ENCODE assay signal across 19 mouse cellular contexts in genomic region chr11:83294133-83294532, GRCm38 (mm10). TPM values are rescaled to one million over a fixed set of nuclear protein-coding genes. Genes with fewer than 3 reads are reported as not detected.
A peak's percentile ranks its signal among the peaks of the same experiment; 100 is the strongest.
DNase-seq lines count a peak whose midpoint lies in the region; ATAC-seq and TF ChIP-seq lines count a peak whose summit lies in the region.
"Had no signal": no experiment of that assay in that cellular context is flagged by ENCODE, and none has a peak within 500 bp of the region (broad histone marks: within the 10 kb centered on the region; RNA-seq: fewer than 3 reads in every experiment).

No protein-coding gene starts in this region.

- no peak for DNase-seq in heart, adult 11 months
- no peak for DNase-seq in limb, embryonic 10.5 days (ENCODE audit: low spot score)
- DNase-seq in embryonic facial prominence, embryonic 10.5 days (ENCODE audit: low spot score): no peak
- DNase-seq in liver, embryonic 14.5 days (ENCODE audit: low read depth in 3 of 3, low spot score in 3 of 3): no peak
- DNase-seq in cerebellum, adult 18-20 months: no peak
- DNase-seq: adrenal gland, postnatal 14 days; cerebellum, postnatal 36 days; gastrocnemius, postnatal 10 days; heart, adult 18-20 months; thymus, postnatal 25 days had no signal

- no peak for ATAC-seq in heart, embryonic 13.5 days (ENCODE audit: extremely low read depth, insufficient number of reproducible peaks, low FRiP score, low TSS enrichment)
- no peak for ATAC-seq in limb, embryonic 13.5 days (ENCODE audit: low FRiP score, low read depth)
- ATAC-seq in liver, embryonic 14.5 days (ENCODE audit: insufficient read depth): no peak
- ATAC-seq: intestine, embryonic 16.5 days; midbrain, embryonic 13.5 days; Patski had no signal

- 88% methylated on average over 2 of the region's 2 CpGs for WGBS in heart, embryonic 13.5 days
- 98% methylated on average over 2 of the region's 2 CpGs for WGBS in limb, embryonic 13.5 days
- 92% methylated on average over 2 of the region's 2 CpGs for WGBS in limb, embryonic 10.5 days
- WGBS in embryonic facial prominence, embryonic 10.5 days: 87% methylated on average over 2 of the region's 2 CpGs
- WGBS in liver, embryonic 14.5 days (ENCODE audit: insufficient replicate concordance): 91% methylated on average over 2 of the region's 2 CpGs

- peaks cover 40% of the 10 kb centered on the region for H3K4me1 ChIP-seq in heart, embryonic 13.5 days
- H3K4me1 ChIP-seq in limb, embryonic 13.5 days: peaks cover 39% of the 10 kb centered on the region
- peaks cover 40% of the 10 kb centered on the region for H3K4me1 ChIP-seq in limb, embryonic 10.5 days
- H3K4me1 ChIP-seq in embryonic facial prominence, embryonic 10.5 days: peaks cover 44% of the 10 kb centered on the region
- H3K4me1 ChIP-seq in liver, embryonic 14.5 days (replicated peaks; ENCODE audit: control insufficient read depth in 2 of 2, insufficient read depth in 2 of 2, low read length in 1 of 2): peaks cover 20 to 35% of the 10 kb centered on the region in 2 experiments

- TF ChIP-seq CTCF in liver, embryonic 14.5 days (IDR thresholded peaks at IDR 0.05; ENCODE audit: low read depth): no peak

- H3K4me3 ChIP-seq in heart, embryonic 13.5 days: no peak overlapping the region
- H3K4me3 ChIP-seq in limb, embryonic 13.5 days: no peak overlapping the region
- H3K4me3 ChIP-seq in limb, embryonic 10.5 days: no peak overlapping the region
- H3K4me3 ChIP-seq in embryonic facial prominence, embryonic 10.5 days: peak overlapping the region; percentile 77; the same call in 1 of the 2 replicates
- H3K4me3 ChIP-seq in liver, embryonic 14.5 days (ENCODE audit: insufficient read depth in 1 of 2, low read depth in 2 of 2, low read length in 2 of 2): peak overlapping the region in 1 of 2 experiments; percentile 94; a peak in 1 of 4 replicates
- H3K4me3 ChIP-seq: midbrain, embryonic 13.5 days; myocyte had no signal

- TF ChIP-seq EP300 in liver, embryonic 14.5 days (IDR thresholded peaks at IDR 0.05; ENCODE audit: low read depth): no peak

- peaks cover 33% of the 10 kb centered on the region for H3K36me3 ChIP-seq in heart, embryonic 13.5 days
- H3K36me3 ChIP-seq in limb, embryonic 13.5 days: peaks cover 27% of the 10 kb centered on the region
- peaks cover 41% of the 10 kb centered on the region for H3K36me3 ChIP-seq in limb, embryonic 10.5 days
- peaks cover 36% of the 10 kb centered on the region for H3K36me3 ChIP-seq in embryonic facial prominence, embryonic 10.5 days (replicated peaks)
- peaks cover 36% of the 10 kb centered on the region for H3K36me3 ChIP-seq in liver, embryonic 14.5 days (replicated peaks; ENCODE audit: control insufficient read depth, insufficient read depth, low read depth)

- H3K9me3 ChIP-seq in heart, embryonic 13.5 days: no peaks in the 10 kb centered on the region
- no peaks in the 10 kb centered on the region for H3K9me3 ChIP-seq in limb, embryonic 13.5 days
- H3K9me3 ChIP-seq in limb, embryonic 10.5 days (replicated peaks): no peaks in the 10 kb centered on the region
- H3K9me3 ChIP-seq in embryonic facial prominence, embryonic 10.5 days: no peaks in the 10 kb centered on the region
- no peaks in the 10 kb centered on the region for H3K9me3 ChIP-seq in liver, embryonic 14.5 days (ENCODE audit: control insufficient read depth, low read length)
- H3K9me3 ChIP-seq: limb, embryonic 12.5 days; midbrain, embryonic 13.5 days had no signal

- H3K27me3 ChIP-seq in heart, embryonic 13.5 days (replicated peaks): no peaks in the 10 kb centered on the region
- H3K27me3 ChIP-seq in limb, embryonic 13.5 days: no peaks in the 10 kb centered on the region
- no peaks in the 10 kb centered on the region for H3K27me3 ChIP-seq in limb, embryonic 10.5 days (ENCODE audit: low read depth, poor library complexity, severe bottlenecking)
- H3K27me3 ChIP-seq in embryonic facial prominence, embryonic 10.5 days (replicated peaks; ENCODE audit: low read depth, poor library complexity, severe bottlenecking): no peaks in the 10 kb centered on the region
- H3K27me3 ChIP-seq in liver, embryonic 14.5 days (ENCODE audit: control insufficient read depth, insufficient read depth, low read length): no peaks in the 10 kb centered on the region
- H3K27me3 ChIP-seq: limb, embryonic 12.5 days; midbrain, embryonic 13.5 days; Patski had no signal

- H3K27ac ChIP-seq in heart, embryonic 13.5 days (replicated peaks): no peak overlapping the region
- no peak overlapping the region for H3K27ac ChIP-seq in limb, embryonic 13.5 days
- H3K27ac ChIP-seq in limb, embryonic 10.5 days: no peak overlapping the region
- H3K27ac ChIP-seq in embryonic facial prominence, embryonic 10.5 days (replicated peaks): no peak overlapping the region
- H3K27ac ChIP-seq in liver, embryonic 14.5 days: no peak overlapping the region
- H3K27ac ChIP-seq: kidney, postnatal 0 days; limb, embryonic 12.5 days; midbrain, embryonic 13.5 days had no signal

- H3K9ac ChIP-seq in heart, embryonic 13.5 days: no peak overlapping the region
- H3K9ac ChIP-seq in limb, embryonic 13.5 days: no peak overlapping the region
- H3K9ac ChIP-seq in liver, embryonic 14.5 days (replicated peaks): no peak overlapping the region
- H3K9ac ChIP-seq: limb, embryonic 12.5 days had no signal

- H3K4me2 ChIP-seq in heart, embryonic 13.5 days: peak overlapping the region; percentile 93
- H3K4me2 ChIP-seq in limb, embryonic 13.5 days (replicated peaks): peak overlapping the region; percentile 92; the same call in 1 of the 2 replicates
- peak overlapping the region; percentile 95 for H3K4me2 ChIP-seq in liver, embryonic 14.5 days (ENCODE audit: low read depth)

RNA-seq across cellular contexts. Expression of gene Ap2b1, which starts 4.7 kb away (rescaled TPM):
- 36.2 and 37.2 TPM in 2 replicates for polyA plus RNA-seq in heart, embryonic 13.5 days (2015; fragmentation: Nextera tagmentation; extraction: Ambion mirVana)
- polyA plus RNA-seq in limb, embryonic 13.5 days (2015; fragmentation: Nextera tagmentation; extraction: Ambion mirVana): 51.6 and 57.8 TPM in 2 replicates
- polyA plus RNA-seq in limb, embryonic 10.5 days (2016; fragmentation: Nextera tagmentation; extraction: Ambion mirVana): 53.4 and 60.4 TPM in 2 replicates
- polyA plus RNA-seq in embryonic facial prominence, embryonic 10.5 days (2016; fragmentation: Nextera tagmentation; extraction: Ambion mirVana): 64.9 and 71.3 TPM in 2 replicates
- 10.5 and 11.7 TPM in 2 replicates for polyA plus RNA-seq in liver, embryonic 14.5 days (2012; rRNA removed)
- 20.9 and 22.3 TPM in 2 replicates for polyA plus RNA-seq in liver, embryonic 14.5 days (2014; fragmentation: Nextera tagmentation; extraction: Ambion mirVana)

RNA-seq across cellular contexts. Expression of gene Slfn14, which starts 7.6 kb away (rescaled TPM):
- polyA plus RNA-seq in heart, embryonic 13.5 days (2015; fragmentation: Nextera tagmentation; extraction: Ambion mirVana): 0.84 and 0.88 TPM in 2 replicates
- polyA plus RNA-seq in limb, embryonic 13.5 days (2015; fragmentation: Nextera tagmentation; extraction: Ambion mirVana): 0.15 and 0.29 TPM in 2 replicates
- 0.08 and 0.15 TPM in 2 replicates for polyA plus RNA-seq in limb, embryonic 10.5 days (2016; fragmentation: Nextera tagmentation; extraction: Ambion mirVana)
- 0.09 and 0.37 TPM in 2 replicates for polyA plus RNA-seq in embryonic facial prominence, embryonic 10.5 days (2016; fragmentation: Nextera tagmentation; extraction: Ambion mirVana)
- 11.4 and 15.4 TPM in 2 replicates for polyA plus RNA-seq in liver, embryonic 14.5 days (2012; rRNA removed)
- polyA plus RNA-seq in liver, embryonic 14.5 days (2014; fragmentation: Nextera tagmentation; extraction: Ambion mirVana): 29.3 and 30.4 TPM in 2 replicates
- polyA plus RNA-seq: C2C12, Patski had no signal

RNA-seq across cellular contexts. Expression of gene Pex12, which starts 8.3 kb away (rescaled TPM):
- 8.5 and 8.6 TPM in 2 replicates for polyA plus RNA-seq in heart, embryonic 13.5 days (2015; fragmentation: Nextera tagmentation; extraction: Ambion mirVana)
- polyA plus RNA-seq in limb, embryonic 13.5 days (2015; fragmentation: Nextera tagmentation; extraction: Ambion mirVana): 16.0 and 16.2 TPM in 2 replicates
- 13.0 and 13.9 TPM in 2 replicates for polyA plus RNA-seq in limb, embryonic 10.5 days (2016; fragmentation: Nextera tagmentation; extraction: Ambion mirVana)
- polyA plus RNA-seq in embryonic facial prominence, embryonic 10.5 days (2016; fragmentation: Nextera tagmentation; extraction: Ambion mirVana): 13.2 and 15.2 TPM in 2 replicates
- polyA plus RNA-seq in liver, embryonic 14.5 days (2012; rRNA removed): 3.1 and 3.4 TPM in 2 replicates
- 4.2 and 4.8 TPM in 2 replicates for polyA plus RNA-seq in liver, embryonic 14.5 days (2014; fragmentation: Nextera tagmentation; extraction: Ambion mirVana)
